Mouse (Mus musculus) cerebellum, adult 2 months (tissue): ENCODE results near the gene Vav2.

ENCODE experiments used
- CTCF ChIP-seq: fragments of 200-500 bp; IDR thresholded peaks from 2 replicates; pipeline ENCODE4 v1.5.1; 2011; ENCODE audit warnings: low read depth, mild to moderate bottlenecking, control low read depth, low read length, moderate library complexity, borderline replicate concordance; ENCODE audit not compliant: insufficient read depth
- POLR2A ChIP-seq: fragments of 200-500 bp; IDR thresholded peaks from 2 replicates; pipeline ENCODE4 v1.6.1; 2011; ENCODE audit warnings: low read length, control low read depth, borderline replicate concordance; ENCODE audit not compliant: insufficient read depth

DNA sequence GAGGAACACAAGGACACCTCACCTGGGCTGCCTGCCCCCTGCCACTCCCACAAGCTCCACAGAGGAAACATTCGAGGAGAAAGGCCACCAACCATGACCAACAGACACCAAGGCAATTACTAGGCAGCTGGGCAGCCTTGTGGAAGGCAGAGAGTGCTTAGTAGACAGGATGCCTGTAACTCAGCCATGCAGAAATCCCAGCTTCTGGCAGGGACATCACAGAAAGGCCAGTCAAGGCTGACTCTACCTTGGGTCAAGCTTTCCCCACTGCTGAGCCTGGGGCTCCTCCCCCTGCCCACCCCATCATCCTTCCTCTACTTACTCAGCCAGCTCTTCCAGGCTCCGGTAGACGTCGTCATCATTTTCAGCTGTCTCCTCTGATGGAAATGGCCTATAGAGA lies 108.2 kb downstream of the Vav2 start:
- TF ChIP-seq POLR2A, result no peak
- no peak for TF ChIP-seq CTCF
